Mouse (Mus musculus): ENCODE measurements around the gene Sgcb. TPM values are rescaled to one million over a fixed set of nuclear protein-coding genes. Genes with fewer than 3 reads are reported as not detected.

Gene Sgcb
- 16.4 TPM for polyA plus RNA-seq (2017; shearing (Covaris generic))

GRCm38 (mm10) chr5:73647261-73647900, at the start of gene Sgcb:
Gene Sgcb, minus strand, starts transcription at chr5:73647790.

GRCm38 (mm10) chr5:73651061-73651854, 3.7 kb upstream of the Sgcb start, which contains the start of gene Spata18:
Gene Spata18, plus strand, starts transcription at chr5:73651379.

GRCm38 (mm10) chr5:73632291-73632690, 15.3 kb downstream of the Sgcb start, which contains the start of gene Lrrc66:
Gene Lrrc66, minus strand, starts transcription at chr5:73632526.

Other genes starting within 250 kb of the Sgcb start
- not detected for gene Cwh43, start 241.7 kb downstream of the Sgcb start, polyA plus RNA-seq (2017; shearing (Covaris generic))
- 26.3 TPM for gene Dcun1d4, start 166.8 kb downstream of the Sgcb start, polyA plus RNA-seq (2017; shearing (Covaris generic))
- gene Lrrc66, start 15.3 kb downstream of the Sgcb start, polyA plus RNA-seq (2017; shearing (Covaris generic)): 1.1 TPM
- gene Spata18, start 3.6 kb upstream of the Sgcb start, polyA plus RNA-seq (2017; shearing (Covaris generic)): not detected

Data from inflammation-experienced regulatory T-cells, adult 16 weeks (primary cell).